Mouse (Mus musculus) olfactory bulb, adult 2 months (tissue): Measurements from ENCODE around the gene Ssr2. TPM values are rescaled to one million over a fixed set of nuclear protein-coding genes. Genes with fewer than 3 reads are reported as not detected.
"Not testable (repeated sequence)": the region's sequence is repeated elsewhere in the genome, so short reads cannot be mapped to it uniquely, and the experiment has no call there.

Source experiments
- H3K27ac ChIP-seq: fragments of 200-500 bp; 2 replicates; pipeline ENCODE4 v1.5.1; 2012; ENCODE audit warnings: low read depth, low read length; ENCODE audit not compliant: insufficient read depth
- H3K4me1 ChIP-seq: fragments of 200-500 bp; 2 replicates; pipeline ENCODE4 v1.6.1; 2012; ENCODE audit warnings: low read length; ENCODE audit not compliant: control insufficient read depth, insufficient read depth
- H3K4me3 ChIP-seq: fragments of 200-500 bp; 2 replicates; pipeline ENCODE4 v1.5.1; 2012; ENCODE audit warnings: mild to moderate bottlenecking, low read depth, low read length, moderate library complexity; ENCODE audit not compliant: insufficient read depth
- CTCF ChIP-seq: fragments of 200-500 bp; IDR thresholded peaks from 2 replicates; pipeline ENCODE4 v1.5.1; 2012; ENCODE audit warnings: low read depth, mild to moderate bottlenecking, low read length, moderate library complexity; ENCODE audit not compliant: insufficient read depth
- POLR2A ChIP-seq: fragments of 200-500 bp; IDR thresholded peaks from 2 replicates; pipeline ENCODE4 v1.6.1; 2012; ENCODE audit warnings: mild to moderate bottlenecking, low read depth, low read length, moderate library complexity; ENCODE audit not compliant: insufficient read depth
- WGBS: fragments of 180-500 bp; shearing (Covaris S2); methylation state at CpG from one replicate; pipeline ENCODE4 v1.1.7; 2018; 5-methylcytosine and 5-hydroxymethylcytosine counted together
- polyA plus RNA-seq: library from polyadenylated mRNA; stranded (reverse); fragments of >200 nt; gene quantifications from 2 replicates; pipeline ENCODE4 v1.2.4, GENCODE M21; 2012; ENCODE audit warnings: low replicate concordance; ENCODE audit not compliant: missing spikeins, insufficient read depth, insufficient read length

The Ssr2 gene
- polyA plus RNA-seq, 1 experiment: not detected

DNA sequence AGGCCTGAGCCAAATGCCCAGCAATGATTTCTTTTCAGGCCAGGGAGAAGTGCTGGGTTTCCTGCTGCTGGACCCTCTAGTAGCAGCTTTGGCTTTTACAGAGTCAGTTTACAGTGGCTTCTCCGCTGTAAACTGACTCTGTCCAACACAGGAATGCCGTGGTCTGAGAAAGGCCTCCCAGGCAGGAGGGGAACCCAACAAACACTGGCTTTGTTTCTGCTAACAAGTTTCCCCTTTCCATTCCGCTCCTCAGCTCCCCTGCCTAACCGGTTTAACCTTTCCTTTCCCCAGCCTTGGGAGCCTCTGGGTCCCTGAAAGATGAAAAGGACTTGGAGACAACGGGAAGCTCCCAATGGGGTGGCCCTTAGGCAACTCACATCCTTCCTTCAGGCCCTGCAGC, 14.6 kb downstream of the Ssr2 start:
- Histone ChIP-seq H3K27ac (no peak overlapping the region), H3K4me1 (no peaks in the 10 kb centered on the region), H3K4me3 (no peak overlapping the region)
- TF ChIP-seq CTCF (no peak), POLR2A (no peak)
- 28% methylated on average over 5 of the region's 5 CpGs for WGBS

DNA sequence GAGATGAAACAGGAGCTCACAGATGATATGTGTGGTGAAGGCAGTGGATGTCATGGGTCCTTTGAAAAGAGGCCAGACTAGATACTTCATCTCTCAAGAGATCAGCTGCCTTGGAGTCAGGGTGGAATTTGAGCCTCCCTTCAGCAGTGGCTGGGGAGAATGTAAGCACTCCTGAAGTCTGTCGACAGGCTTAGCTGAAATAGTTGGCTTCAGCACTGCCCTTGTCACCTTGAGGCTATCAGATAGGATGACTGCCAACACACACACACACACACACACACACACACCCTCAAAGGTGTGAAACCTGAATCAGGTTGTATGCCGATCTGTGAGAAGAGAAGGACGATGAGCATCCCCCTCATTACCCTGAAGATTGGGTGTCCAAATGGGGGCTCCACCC, 15.4 kb downstream of the Ssr2 start:
- no peak for TF ChIP-seq POLR2A
- TF ChIP-seq CTCF: no peak
- no peak overlapping the region for H3K27ac ChIP-seq
- no peaks in the 10 kb centered on the region for H3K4me1 ChIP-seq
- WGBS: 66% methylated on average over 3 of the region's 3 CpGs
- H3K4me3 ChIP-seq: no peak overlapping the region

DNA sequence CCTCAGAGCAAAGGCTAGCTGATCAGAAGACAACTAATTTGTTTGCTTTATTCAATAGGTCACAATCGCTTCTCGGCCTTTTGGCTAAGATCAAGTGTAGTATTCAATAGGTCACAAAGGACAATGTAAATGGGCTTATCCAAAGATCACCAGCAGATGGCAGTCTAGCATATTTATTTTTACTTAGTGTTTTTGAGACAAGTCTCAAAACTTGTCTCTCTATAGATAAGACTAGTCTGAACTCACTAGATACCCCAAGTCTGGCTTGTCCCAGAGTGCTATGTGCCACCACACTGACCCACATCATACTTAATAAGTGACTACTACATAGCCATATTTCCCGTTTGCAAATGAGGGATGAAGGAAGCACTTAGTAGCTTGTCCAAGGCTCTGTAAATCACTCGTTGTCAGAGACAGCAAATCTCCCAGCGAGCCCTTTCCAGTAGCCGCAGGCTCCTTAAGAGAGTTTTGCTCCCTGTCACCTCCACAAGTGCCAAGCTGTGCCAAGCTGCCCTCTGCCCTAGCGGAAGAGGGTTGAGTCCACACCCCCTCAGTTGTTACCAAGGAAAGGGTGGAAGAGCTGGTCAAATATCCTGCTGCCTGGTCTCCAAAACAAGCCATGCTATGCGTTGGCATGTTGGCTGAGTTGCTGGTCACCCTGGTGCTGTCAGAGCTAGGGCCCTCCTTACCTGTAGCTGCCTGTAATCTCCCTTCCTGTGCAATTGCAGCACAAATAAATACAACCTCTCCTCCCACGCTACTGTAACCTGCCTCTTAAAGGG, 16.5 kb downstream of the Ssr2 start:
- TF ChIP-seq POLR2A (no peak), CTCF (no peak)
- WGBS: 20% methylated on average over 9 of the region's 9 CpGs
- Histone ChIP-seq H3K4me3 (no peak overlapping the region), H3K27ac (no peak overlapping the region), H3K4me1 (no peaks in the 10 kb centered on the region)

DNA sequence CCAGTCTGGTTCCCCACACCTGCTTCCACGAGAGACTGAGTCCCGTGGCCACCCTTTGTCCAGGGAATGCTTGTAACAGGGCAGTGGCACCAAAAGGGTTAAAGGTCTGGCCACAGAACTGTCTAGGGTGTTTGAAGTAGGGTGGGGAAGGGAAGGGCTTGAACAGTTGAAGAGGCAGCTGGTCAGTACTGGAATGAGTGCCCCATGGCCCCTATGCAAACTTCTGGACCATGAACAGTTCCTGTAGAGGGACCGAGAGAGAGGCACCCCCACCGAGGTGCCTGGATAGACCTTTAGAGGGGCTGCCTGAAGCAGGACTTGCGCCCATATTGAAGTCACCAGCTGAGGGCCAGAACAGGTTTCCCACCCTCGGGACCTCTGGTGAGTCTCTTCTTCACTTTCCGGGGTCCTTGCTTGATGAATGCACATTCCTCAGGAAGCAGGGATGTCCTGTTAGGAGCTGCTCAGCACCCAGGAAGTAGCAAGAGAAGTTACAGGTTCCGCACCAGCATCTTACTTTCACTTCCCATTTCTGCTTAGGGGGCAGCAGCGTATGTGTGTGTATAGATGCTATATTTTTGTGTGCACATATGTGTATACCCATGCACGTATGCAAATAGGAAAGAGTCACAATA, 17.4 kb downstream of the Ssr2 start:
- WGBS: 80% methylated on average over 10 of the region's 10 CpGs
- no peak overlapping the region for H3K4me3 ChIP-seq
- no peaks in the 10 kb centered on the region for H3K4me1 ChIP-seq
- TF ChIP-seq POLR2A (no peak), CTCF (no peak)
- H3K27ac ChIP-seq: no peak overlapping the region

DNA sequence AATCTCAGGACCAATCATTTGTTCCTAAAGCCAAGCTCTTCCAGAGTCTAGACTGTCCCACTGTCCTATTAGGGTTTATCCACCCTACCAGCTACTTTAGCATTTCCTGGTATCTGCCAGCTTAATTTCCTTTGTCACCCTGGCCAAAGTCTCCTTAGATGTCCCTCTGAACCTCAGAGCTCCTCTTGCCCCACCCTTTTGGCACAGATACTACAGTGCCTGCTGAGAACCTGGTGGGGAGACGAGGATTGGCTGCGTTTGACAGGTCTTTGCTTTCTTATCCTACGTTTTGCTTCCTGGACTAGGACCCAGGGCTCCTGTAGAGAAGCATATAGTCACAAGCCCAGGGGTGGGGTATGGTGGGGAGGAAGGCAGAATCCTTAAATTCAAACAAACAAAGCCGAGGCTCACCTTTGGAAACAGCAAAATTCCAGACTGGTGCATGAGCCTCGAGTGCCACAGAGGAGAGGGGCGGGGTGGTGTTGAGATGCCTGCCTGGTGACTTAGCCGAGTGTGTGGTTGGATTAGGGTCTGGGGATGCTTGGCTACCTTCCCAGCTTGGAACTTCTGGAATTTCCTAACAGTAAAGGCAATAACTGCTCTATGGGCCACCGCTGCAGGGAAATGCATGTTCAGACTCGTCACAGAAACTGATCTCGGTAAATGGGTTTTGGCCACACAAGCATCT, 18.4 kb downstream of the Ssr2 start:
- Histone ChIP-seq H3K27ac (no peak overlapping the region), H3K4me1 (no peaks in the 10 kb centered on the region), H3K4me3 (no peak overlapping the region)
- WGBS: 71% methylated on average over 10 of the region's 10 CpGs
- TF ChIP-seq POLR2A (no peak), CTCF (no peak)

DNA sequence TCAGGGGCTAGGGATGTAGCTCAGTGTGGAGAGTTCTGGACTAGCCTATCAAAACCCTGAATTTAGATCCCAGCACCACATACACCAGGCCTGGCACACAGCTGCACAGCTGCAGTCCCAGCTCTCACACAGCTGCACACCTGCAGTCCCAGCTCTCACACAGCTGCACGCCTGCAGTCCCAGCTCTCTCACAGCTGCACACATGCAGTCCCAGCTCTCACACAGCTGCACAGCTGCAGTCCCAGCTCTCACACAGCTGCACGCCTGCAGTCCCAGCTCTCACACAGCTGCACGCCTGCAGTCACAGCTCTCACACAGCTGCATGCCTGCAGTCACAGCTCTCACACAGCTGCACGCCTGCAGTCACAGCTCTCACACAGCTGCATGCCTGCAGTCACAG, 20.9 kb downstream of the Ssr2 start:
- WGBS: 84% methylated on average over 4 of the region's 4 CpGs
- H3K4me3 ChIP-seq: not testable (repeated sequence)

DNA sequence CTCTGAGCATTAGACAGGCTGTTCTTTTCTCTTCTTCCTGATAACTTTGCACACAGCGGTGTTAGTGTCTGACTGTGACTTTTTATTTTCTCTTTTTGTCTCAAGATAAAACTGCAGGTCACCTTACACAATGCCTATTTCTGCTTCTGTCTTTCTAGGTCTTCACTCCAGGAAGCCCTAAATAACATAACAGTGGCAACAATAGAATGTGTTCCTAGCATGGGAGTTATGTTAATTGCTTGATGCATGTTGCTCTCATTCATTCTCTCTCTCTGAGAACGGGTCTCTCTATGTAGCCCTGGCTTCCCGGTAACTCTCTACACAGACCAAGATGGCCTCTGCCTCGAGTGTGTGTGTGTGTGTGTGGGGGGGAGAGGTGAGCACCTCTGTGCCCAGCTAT, 26.8 kb downstream of the Ssr2 start:
- Histone ChIP-seq H3K4me3 (no peak overlapping the region), H3K27ac (no peak overlapping the region), H3K4me1 (peaks cover 4% of the 10 kb centered on the region)
- WGBS: 57% methylated on average over 4 of the region's 4 CpGs
- no peak for TF ChIP-seq CTCF
- TF ChIP-seq POLR2A: no peak

More for the DNA sequence above, 20.9 kb downstream of the Ssr2 start:
- not testable (repeated sequence) for H3K4me1 ChIP-seq, H3K27ac ChIP-seq

DNA sequence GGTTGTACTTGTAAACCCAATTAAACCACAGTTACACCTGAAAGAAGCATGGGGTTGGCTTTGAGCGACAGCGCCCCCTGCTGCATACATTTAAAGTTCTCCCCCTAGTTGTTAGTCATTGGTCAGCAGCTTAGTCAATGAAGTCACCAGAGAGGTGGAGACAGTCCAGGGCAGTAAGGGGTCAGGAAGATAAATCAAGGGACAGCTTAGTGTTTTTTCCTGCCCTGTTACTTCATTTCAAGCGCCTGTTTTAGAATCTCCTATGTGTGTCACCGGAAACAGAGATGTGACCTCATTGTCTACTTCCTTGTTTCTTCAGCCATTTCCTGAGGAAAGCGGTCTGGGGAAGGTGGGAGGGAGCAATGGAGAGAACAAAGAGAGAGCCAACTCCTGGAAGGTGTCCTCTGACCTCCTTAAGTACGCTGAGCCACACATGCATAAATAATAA, 28.1 kb downstream of the Ssr2 start:
- no peak overlapping the region for H3K4me3 ChIP-seq
- 29% methylated on average over 6 of the region's 6 CpGs for WGBS
- TF ChIP-seq POLR2A: no peak
- no peak for TF ChIP-seq CTCF
- no peak overlapping the region for H3K27ac ChIP-seq
- peaks cover 8% of the 10 kb centered on the region for H3K4me1 ChIP-seq

DNA sequence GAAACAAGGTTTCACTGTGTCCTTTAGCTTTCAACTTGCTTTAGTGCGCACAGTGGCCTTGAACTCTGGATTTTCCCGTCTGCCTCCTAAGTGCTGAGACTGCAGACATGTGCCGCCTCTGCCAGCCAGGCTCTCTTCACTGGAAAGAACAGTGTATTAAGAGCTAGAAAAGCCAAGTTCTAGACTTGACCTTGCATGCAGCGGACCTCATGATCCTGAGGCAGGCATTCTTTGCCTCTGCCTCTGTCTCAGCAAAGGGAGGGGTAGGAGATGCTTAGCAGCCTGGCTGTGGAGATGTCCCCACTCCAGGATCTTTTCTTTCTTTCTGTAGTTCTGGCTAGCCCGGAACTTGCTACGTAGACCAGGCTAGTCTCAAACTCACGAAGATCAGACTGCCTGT, 29.2 kb downstream of the Ssr2 start:
- WGBS: 93% methylated on average over 7 of the region's 7 CpGs
- Histone ChIP-seq H3K27ac (no peak overlapping the region), H3K4me3 (no peak overlapping the region), H3K4me1 (peaks cover 8% of the 10 kb centered on the region)
- TF ChIP-seq CTCF (no peak), POLR2A (no peak)

DNA sequence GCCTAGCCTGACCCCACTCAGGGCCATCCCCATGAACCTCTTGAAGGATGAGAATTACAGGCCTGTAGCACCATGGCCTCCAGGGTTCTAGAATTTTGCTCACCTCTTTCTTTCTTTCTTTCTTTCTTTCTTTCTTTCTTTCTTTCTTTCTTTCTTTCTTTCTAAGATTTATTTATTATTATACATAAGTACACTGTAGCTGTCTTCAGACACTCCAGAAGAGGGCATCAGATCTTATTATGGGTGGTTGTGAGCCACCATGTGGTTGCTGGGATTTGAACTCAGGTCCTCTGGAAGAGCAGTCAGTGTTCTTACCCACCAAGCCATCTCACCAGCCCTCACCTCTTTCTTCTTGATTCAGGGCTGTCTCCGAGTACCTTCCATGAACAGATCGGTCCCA, 30.0 kb downstream of the Ssr2 start, which contains the start of gene Arhgef2:
Arhgef2 (plus strand) TSS at position 301 of the 400 bp plus-strand sequence.
- not testable (repeated sequence) for H3K4me1 ChIP-seq, H3K27ac ChIP-seq, H3K4me3 ChIP-seq
- 95% methylated on average over 2 of the region's 2 CpGs for WGBS
